Mouse (Mus musculus): ENCODE results near the gene Vmac.
A peak's percentile ranks its signal among the peaks of the same experiment; 100 is the strongest.

The Vmac gene

DNA sequence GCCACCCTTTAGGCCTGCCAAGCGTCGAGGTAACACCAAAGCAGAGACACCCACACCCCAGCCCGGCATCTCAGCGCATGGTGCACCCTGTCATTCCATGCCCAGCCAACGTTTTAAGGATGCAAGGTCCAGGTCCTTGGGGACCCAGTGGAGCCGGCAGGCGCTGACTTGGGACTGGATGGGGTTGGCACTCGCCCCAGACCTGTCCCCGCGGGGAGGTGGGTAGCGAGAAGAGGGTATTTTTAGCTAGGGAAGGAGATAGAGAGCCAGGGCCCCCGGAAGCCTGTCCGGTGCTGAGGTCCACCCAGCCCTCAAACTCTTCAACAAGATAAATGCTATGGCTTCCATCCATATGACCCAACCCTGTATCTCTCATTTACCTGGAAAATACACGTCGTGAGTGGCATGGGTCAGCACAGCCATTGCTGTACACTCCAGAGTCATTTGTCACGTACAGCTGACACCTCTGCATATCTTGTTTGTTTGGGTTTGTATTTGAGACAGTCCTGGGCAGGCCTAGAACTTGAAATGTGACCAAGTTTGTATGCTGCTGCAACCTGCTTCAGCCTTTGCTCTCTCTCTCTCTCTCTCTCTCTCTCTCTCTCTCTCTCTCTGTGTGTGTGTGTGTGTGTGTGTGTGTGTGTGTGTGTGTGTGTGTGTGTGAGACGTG lies 22.4 kb upstream of the Vmac start:
- DNase-seq (ENCODE audit: low read depth in 1 of 2, low spot score in 2 of 2): no peak

DNA sequence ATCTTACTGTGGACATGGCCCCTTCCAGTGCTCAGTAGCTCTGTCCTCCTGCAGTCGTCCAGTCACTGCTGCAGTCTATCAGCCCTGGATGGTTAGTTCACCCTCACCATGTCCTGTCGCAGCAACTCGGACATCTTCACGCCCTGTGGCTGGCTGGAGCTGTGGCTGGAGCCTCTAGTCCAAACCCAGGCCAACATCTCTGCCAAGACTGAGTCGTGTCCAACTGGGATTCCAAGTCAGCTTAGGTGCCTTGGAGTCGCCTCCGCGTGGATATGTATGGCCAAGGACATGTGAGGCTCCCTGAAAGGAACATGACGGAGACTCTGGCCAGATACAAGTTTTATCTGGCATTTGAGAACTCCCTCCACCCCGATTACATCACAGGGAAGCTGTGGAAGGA lies 20.4 kb upstream of the Vmac start:
- no peak for DNase-seq (ENCODE audit: low read depth in 1 of 2, low spot score in 2 of 2)

DNA sequence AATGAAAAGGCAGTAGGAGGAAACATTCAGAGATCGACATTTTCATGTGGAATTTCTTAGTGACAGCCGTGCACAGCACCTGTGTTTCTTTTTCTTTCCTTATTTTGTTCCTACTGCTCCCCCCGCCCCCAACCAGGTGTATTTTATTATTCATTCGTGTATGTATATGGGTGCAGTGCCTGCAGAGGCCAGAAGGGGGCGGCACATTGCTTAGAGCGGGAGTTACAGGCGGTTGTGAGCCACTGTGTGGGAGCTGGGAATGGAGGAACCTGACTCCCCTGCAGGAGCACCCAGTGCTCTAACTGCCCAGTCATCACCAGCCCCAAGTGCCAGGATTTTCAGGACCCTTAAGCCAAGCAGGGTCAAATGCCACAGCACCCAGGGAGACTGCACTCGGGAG lies 18.7 kb upstream of the Vmac start:
- no peak for DNase-seq (ENCODE audit: low read depth in 1 of 2, low spot score in 2 of 2)

DNA sequence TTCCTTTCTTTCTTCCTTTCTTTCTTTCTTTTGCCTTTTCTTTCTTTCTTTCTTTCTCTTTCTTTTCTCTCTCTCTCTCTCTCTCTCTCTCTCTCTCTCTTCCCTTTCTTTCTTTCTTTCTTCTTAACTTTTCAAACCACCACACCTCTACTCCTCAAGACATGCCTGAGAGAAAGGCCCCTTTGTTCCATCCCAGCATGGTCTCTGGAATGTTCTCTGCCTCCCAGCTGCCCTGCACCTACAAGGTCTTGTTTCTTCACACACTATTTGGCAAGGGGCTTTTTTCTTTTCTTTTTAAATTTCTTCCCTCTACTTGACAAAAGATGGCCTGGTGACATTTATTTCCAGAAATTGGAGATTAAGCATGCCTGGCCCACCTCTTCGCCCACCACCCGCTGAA lies 11.8 kb upstream of the Vmac start:
- DNase-seq (ENCODE audit: low read depth in 1 of 2, low spot score in 2 of 2): no peak

DNA sequence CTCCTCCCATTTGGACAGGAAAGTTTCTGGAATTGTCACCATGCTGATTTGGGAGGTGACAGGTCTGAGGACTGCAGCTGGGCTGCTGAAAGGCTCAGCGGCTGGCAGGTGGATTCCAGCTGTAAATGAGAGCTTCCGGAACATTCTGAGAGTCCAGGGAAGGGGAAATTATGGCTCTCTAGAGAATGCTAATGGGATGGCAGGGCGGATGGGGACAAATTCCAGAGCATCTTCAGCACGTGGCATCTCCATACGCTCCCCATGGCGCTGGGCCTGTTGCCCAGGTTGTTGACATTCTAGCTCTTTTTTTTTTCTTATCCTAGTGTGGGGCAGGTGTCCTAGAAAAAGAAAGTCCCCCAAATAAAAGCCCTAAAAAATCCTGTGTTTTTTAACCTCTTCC lies 11.3 kb upstream of the Vmac start:
- no peak for DNase-seq (ENCODE audit: low read depth in 1 of 2, low spot score in 2 of 2)

DNA sequence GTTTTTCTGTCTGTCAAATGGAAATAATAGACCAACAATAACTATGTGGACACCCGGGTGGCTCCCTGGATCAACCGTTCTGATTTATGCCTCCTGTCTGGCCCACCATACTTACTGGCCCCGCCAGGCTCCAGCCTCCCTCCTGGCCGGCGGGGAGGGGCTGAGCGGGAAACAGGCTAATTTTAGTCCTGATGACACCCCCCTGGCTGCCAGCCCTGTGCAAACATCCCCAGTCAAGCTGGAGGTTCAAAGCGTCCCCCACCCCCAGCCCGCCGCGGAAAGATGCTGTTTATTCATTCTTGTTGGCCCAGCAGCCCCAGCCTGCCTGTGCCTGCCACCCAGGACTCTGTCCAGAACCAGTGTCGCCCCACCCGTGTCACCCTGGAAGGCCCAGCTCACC lies 10.3 kb upstream of the Vmac start:
- no peak for DNase-seq (ENCODE audit: low read depth in 1 of 2, low spot score in 2 of 2)

DNA sequence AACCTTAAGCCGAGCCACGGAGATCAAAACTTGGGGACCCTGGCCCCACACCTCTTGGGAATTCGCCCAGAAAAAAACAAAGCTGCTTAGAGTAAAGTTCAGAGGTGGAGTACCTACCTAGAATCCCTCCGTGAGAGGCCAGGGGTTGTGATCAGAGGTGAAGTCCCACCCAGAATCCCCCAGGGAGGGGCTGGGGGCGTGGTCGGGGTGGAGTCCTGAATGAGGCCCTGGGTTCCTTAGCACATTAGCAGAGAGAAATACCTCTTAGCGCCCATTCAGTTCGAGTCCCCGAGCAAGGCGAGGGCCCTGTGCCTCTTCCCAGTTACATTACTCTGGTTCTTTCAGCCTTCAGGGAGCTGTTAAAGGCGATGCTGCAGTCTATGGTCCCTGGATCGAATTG lies 9.8 kb upstream of the Vmac start:
- DNase-seq (ENCODE audit: low read depth in 1 of 2, low spot score in 2 of 2): no peak

DNA sequence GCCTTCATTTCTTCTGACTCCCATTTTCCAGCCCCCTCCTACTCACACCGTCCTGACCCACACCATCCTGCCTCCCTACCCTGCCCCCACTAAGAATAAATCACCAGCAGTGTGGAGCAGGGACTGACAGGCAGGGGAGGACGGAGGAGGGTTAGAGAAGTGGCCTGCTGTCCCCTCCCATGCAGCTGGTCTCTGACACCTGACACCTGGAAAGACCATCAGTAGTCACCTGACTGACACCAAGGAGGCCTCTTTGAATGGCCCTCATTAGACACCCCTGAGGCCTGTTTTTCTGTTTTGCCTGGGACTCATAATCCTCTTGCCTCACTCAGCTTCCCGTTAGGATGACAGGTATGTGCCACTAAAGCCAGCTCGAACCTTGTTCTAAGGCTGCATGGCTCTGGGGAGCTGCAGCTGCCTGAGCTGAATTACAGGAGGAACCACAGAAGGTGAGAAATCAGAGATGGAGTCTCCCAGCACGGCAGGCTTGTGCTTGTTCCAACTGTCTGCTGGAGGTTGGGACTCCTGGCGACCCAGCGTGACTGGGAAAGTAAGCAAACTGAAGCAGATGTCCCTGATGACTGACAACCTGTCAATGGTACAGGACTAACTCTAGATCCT lies 9.3 kb upstream of the Vmac start:
- no peak for DNase-seq (ENCODE audit: low read depth in 1 of 2, low spot score in 2 of 2)

DNA sequence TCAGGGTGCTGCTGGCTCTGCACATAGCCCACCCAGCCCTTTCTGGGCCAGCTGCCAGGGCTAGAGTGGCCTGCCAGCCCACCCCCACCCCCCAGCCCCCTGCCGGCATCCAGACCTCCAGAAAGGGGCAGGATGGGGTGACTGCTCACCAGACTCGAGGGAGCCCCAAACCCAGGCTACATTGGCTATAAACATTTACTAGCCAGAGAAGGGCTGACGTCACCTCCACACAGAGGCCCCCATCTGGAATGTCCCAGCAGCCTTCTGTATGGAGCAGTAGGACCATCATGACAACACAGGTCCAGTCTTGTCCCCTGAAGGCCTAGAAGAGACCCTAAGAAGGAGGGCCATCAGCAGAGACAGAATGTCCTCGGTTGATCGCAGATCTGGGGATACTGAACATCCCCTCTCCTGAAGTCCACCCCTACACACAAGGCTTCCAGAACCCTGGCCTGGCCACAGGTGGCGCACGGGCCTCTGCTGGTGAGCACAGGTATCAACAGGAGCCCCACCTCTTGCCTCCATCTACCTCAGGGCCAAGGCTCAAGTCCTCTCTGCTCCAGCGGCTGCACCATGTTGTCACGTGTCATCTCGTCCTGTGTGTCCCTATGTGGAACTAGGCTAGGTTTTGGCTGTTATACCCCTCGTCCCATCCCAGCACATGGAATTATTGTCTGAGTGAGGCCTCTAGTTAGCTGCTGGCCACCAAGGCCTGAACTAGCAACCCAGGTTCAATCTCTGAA lies 5.8 kb upstream of the Vmac start:
- no peak for DNase-seq (ENCODE audit: low read depth in 1 of 2, low spot score in 2 of 2)

DNA sequence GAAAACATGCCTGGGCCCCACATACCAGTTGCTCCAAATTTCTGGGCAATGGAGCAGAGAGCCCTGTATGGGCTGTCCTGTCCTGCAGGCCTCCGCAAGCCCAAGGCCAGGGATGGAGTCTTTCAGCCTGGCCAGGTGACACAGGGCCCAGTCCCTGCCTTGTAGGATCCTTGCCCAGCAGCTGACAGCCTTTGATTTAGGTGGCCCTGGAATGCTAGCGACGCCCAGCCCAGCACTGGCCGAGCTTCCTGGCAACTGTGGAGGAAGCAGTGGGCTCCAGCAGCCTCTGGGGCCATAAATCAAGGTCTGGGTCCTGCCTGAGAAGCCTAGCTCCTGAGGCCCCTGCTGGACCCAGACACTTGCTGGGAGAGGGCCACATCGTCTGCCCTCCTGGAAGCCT lies 4.6 kb upstream of the Vmac start:
- DNase-seq (ENCODE audit: low read depth in 1 of 2, low spot score in 2 of 2): no peak

DNA sequence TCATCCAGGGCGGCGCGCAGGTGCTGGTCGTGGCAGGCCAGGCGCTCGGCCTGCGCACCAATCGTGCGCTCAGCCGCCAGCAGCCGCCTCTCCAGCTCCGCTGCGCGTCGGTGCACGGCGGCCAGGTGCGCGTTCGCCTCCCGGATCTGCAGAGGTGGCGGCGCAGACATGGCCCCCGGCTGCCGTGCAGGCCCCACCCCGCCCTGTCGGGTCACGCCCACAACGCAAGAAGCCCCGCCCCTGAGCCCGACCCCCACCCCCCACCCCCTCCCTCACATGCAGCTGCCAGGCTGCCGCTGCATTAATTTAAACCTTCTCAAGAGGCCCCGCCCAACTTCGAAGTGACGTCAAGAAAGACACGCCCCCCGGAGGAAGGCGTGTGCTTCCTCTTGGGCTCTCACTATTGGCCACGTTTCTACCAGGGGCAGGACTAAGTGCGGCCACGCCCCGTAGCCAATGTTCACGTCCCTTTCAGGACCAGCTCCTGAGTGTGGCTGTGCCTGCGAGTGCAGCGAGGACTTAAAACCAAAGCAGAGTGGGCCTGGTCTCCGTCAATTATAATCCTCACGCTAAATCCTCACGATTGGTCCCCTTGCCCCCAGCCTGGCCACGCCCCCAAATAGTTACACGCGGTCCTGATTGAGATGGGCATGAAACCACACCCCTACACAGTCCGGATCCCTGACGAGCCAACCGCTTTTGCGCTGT lies 1.0 kb downstream of the Vmac start:
- peak; percentile 92 to 96 for DNase-seq (ENCODE audit: low read depth in 1 of 2, low spot score in 2 of 2)

DNA sequence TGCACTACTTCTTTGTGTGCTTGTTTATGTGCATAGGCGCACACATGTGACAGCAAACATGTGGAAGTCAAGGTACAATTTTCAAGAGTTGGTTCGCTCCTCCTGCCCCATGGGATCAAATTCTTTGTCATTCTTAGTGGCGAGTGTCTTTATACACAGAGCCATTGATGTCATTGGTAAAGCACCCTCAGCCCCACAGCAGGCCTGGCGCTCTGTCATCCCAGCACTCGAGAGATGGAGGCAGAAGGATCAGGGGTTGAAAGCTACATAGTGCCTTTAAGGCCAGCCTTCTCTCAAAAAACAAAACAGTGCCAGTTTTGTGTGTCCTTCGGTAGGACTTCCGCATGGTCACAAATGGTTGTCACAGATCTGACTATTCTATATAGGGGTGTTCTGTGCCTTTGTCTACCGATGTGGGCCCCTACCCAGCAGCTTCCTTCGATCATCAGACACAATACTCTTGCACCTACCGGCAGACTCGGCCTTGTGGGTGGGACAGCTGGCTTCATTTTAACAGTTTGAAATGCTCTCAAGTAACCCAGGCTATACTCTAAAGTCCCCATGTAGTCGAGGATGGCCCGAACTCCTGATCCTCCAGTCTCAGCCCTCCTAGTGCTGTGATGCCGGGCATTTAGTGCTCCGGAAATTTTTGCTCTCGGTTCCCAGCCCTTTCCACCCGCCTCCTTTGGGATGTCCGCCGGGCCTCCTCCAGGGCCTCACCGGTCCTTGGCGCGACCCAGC lies 1.7 kb downstream of the Vmac start:
- no peak for DNase-seq (ENCODE audit: low read depth in 1 of 2, low spot score in 2 of 2)

DNA sequence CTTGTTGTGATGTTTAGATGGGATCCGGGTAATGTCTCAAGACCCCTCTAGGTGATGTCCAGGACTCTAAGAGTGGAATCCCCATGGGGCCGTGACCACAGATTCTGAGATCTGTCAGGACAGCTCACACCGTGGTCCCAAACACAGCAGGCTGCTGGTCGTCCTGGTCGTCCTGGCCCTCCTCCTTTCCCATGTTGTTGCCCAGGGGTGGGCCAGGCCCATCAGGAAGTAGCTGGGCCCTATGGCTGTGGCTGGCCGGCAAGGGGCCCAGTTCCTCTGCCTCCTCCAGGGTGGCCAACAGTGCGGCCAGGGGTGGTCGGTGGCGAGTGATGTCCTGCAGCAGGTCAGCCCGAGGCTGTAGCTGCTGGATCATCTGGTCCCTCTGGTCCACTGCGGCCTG lies 2.5 kb downstream of the Vmac start:
- no peak for DNase-seq (ENCODE audit: low read depth in 1 of 2, low spot score in 2 of 2)

DNA sequence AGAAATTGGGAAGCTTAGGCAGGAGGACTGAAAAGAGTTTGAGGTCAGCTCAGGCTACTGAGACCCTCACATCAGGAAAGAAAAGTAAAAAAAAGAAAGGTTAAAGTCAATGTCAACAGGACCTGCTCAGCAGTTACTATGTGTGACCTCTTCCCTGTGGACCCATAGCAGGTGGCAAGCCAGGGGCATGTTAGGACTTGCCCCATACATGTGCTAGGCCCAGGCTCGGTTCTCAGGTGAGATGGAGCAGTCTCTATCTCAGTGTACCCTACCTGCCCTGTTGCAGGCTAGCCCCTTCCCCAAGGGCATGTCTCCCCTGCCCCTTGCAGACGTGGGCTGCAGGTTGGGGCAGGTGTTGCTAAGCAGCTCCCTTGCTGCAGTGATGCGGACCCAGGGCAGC lies 8.1 kb downstream of the Vmac start:
- no peak for DNase-seq (ENCODE audit: low read depth in 1 of 2, low spot score in 2 of 2)

DNA sequence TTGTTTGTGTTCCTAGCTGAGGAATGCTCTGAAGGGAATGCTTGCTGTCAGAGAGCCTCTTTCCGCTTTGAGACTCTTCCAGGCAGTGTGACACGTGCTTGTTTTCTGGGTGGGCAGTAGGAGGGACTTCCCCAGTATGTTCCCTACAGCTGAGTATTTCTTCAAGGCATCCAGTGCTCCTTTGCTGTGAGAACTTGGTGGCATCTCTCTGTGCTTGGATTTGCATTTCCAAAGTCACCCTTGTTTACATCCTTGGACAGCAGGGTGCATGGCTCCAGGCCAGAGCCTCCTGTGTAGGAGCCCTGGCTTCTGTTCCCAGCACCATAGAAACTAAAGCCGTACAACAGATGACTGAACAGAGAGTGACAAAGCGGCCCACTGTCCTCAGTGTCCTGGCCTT lies 9.1 kb downstream of the Vmac start:
- no peak for DNase-seq (ENCODE audit: low read depth in 1 of 2, low spot score in 2 of 2)

DNA sequence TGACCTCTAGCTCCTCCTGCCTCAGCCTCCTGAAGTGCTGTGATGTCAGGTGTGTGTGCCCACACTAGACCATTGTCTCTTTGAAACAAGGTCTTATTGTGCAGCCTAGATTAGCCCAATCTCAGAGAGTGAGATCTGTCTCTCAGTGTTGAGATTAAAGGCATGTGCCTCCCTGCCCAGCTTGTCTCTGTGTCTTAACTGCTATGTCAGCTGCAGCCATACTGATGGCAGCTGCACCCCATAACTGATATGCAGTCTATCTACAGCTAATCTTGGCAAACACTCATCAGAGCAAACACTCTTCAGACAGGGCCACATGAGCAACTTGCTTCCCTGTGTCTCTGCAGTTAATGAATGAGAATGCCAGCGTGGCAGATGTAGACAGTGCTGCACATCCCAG lies 11.3 kb downstream of the Vmac start:
- no peak for DNase-seq (ENCODE audit: low read depth in 1 of 2, low spot score in 2 of 2)

DNA sequence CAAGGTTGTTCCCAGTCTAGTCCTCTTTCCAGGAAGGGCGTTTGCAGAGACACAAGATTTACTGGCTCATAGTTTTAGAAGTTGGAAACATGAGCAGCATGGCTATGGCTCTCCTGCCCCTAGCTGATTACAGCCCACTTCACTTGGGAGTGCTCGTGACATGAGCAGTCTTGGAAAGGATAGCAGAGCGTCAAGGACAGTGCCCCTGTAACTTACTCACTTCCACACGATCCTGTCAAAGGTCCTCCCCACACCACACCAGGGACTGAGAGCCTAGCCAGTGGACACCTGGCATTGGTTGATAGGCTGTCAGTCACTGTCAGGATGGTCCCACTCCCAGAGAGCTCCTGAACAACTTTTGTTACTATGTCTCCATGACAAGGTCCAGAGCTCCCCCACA lies 14.8 kb downstream of the Vmac start:
- no peak for DNase-seq (ENCODE audit: low read depth in 1 of 2, low spot score in 2 of 2)

DNA sequence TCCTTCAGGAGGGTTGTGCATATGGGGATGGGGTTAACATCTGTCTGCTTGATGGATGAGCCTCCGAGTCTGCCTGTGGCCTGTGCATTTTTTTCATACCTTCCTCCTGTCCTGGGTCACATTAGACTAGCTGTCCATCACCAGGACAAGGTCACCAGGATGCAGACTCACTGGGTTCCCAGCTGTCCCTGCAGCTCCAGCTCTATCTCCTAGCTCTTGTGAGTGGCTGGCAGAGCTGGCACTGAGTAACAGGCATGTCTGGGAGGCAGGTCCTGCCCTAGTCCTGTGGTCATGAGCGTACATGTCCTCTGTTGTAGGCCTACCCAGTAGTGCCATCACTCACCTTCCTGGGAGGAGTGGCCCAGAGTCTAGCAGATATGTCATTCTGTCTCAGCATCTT lies 17.4 kb downstream of the Vmac start:
- no peak for DNase-seq (ENCODE audit: low read depth in 1 of 2, low spot score in 2 of 2)

DNA sequence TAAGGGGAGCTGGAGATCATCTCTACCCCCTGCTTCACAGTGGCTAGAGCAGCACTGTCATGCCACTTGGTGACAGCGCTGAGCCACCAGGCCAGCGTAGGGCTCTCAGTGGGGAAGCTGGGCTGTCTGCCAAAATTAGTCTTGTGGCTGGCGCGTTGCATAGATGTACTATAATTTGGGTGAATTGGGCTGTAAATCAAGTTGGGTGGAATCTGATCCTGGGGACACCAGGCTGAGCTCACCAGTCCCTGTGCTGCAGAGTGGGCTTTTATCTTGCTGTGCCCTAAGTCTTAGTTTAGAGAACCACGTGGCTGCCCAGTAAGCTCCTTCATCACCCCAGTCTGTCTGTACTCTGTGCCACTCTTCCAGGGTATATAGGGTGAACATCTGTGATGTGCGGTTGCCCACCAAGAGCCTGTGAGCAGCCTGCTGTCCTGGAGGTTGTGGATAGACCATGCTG lies 23.9 kb downstream of the Vmac start:
- DNase-seq (ENCODE audit: low read depth in 1 of 2, low spot score in 2 of 2): no peak

DNA sequence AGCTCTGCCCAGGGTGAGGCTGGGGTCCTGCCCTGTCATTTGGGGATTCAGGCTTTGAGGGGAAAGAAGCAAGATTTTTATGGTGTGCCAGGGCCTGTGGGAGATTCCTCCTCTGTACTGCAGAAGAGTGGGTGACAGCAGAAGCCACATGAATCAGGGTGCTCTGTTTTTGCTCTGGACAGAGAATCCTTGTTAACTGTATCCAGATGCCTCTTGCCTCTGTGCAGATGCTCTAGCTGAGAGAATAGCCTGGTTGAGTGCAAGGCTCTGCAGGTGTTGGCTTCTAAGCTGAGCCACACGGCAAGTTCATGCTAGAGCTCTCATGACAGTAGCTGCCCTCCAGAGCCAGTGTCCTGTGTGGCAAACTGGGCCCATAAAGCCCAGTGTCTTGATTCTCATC lies 24.4 kb downstream of the Vmac start:
- DNase-seq (ENCODE audit: low read depth in 1 of 2, low spot score in 2 of 2): no peak

DNA sequence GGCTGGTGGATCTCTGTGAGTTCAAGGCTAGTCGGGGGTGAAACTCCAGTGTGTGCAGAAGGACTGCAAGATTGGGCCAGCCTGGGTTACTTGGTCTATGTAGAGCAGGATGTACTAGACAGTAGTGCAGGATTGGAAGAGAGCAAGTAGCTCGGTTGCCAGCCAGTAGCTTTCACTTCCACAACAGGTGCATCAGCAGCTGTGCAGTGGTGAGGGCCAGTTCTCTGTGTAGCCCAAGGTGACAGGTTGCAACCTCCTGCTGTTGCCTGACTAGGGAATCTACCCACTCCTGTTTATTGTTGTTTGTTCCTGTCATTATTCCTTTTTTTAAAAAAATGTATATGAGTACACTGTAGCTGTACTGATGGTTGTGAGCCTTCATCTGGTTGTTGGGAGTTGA lies 29.1 kb downstream of the Vmac start:
- DNase-seq (ENCODE audit: low read depth in 1 of 2, low spot score in 2 of 2): no peak
